Mouse (Mus musculus) midbrain, postnatal 0 days (tissue): ENCODE data around the gene Cux1. TPM values are rescaled to one million over a fixed set of nuclear protein-coding genes. Genes with fewer than 3 reads are reported as not detected.
"Not testable (repeated sequence)": the region's sequence is repeated elsewhere in the genome, so short reads cannot be mapped to it uniquely, and the experiment has no call there.

Experiments used
- ATAC-seq: fragments of 200-750 bp; cut with Nextera tagmentation; 2 replicates; pipeline ENCODE4 v1.8.0; 2017; ENCODE audit warnings: moderate number of reproducible peaks, mild to moderate bottlenecking, moderate TSS enrichment, moderate library complexity; ENCODE audit not compliant: low FRiP score
- DNase-seq: peaks from one replicate; pipeline ENCODE4 v3.0.0-alpha.2; 2015; ENCODE audit warnings: low spot score
- H3K27ac ChIP-seq: fragments of 300-500 bp; sonication (generic); 2 replicates; pipeline ENCODE4 v1.5.1; 2014; ENCODE audit warnings: low read depth, mild to moderate bottlenecking, low read length, mixed read lengths
- H3K27me3 ChIP-seq: fragments of 300-500 bp; sonication (generic); 2 replicates; pipeline ENCODE4 v1.6.1; 2014; ENCODE audit warnings: low read length, control low read depth, mixed read lengths; ENCODE audit not compliant: insufficient read depth
- H3K36me3 ChIP-seq: fragments of 300-500 bp; sonication (generic); 2 replicates; pipeline ENCODE4 v1.6.1; 2014; ENCODE audit warnings: low read length, control low read depth, mixed read lengths; ENCODE audit not compliant: insufficient read depth
- H3K4me1 ChIP-seq: fragments of 300-500 bp; sonication (generic); 2 replicates; pipeline ENCODE4 v1.6.1; 2014; ENCODE audit warnings: mild to moderate bottlenecking, control low read depth, antibody characterized with exemption, low read length, mixed read lengths; ENCODE audit not compliant: insufficient read depth
- H3K4me2 ChIP-seq: fragments of 300-500 bp; sonication (generic); 2 replicates; pipeline ENCODE4 v1.6.1; 2014; ENCODE audit warnings: low read depth, mild to moderate bottlenecking, low read length, mixed read lengths; ENCODE audit not compliant: poor library complexity, severe bottlenecking
- H3K4me3 ChIP-seq: fragments of 300-500 bp; sonication (generic); 2 replicates; pipeline ENCODE4 v1.5.1; 2014; ENCODE audit warnings: low read depth, mild to moderate bottlenecking, low read length, moderate library complexity
- H3K9ac ChIP-seq: fragments of 300-500 bp; sonication (generic); replicated peaks from 2 replicates; pipeline ENCODE4 v1.6.1; 2014; ENCODE audit warnings: mild to moderate bottlenecking, low read length, moderate library complexity, mixed read lengths; ENCODE audit not compliant: poor library complexity, severe bottlenecking
- H3K9me3 ChIP-seq: fragments of 300-500 bp; sonication (generic); 2 replicates; pipeline ENCODE4 v1.6.1; 2016; ENCODE audit warnings: low read length, control low read depth
- CTCF ChIP-seq: IDR thresholded peaks from 2 replicates; pipeline ENCODE4 v1.5.1; 2016; ENCODE audit warnings: antibody characterized with exemption, mild to moderate bottlenecking
- WGBS: fragments of 180-500 bp; shearing (Covaris S2); extraction: QIAGEN DNeasy Blood & Tissue Kit; methylation state at CpG from one replicate; pipeline ENCODE4 v1.1.7; 2014; 5-methylcytosine and 5-hydroxymethylcytosine counted together
- polyA plus RNA-seq: library from polyadenylated mRNA; unstranded; fragments of >200 nt; fragmentation: Nextera tagmentation; extraction: Ambion mirVana; gene quantifications from 2 replicates; pipeline ENCODE4 v1.2.1, GENCODE M21; 2015
- total RNA-seq: library from RNA; depleted of rRNA; stranded (reverse); fragments of >200 nt; gene quantifications from 2 replicates; pipeline ENCODE4 v1.2.3, GENCODE M21; 2014

Cux1 gene
- total and polyA plus RNA-seq, 2 experiments from 2014 or later: 97.9 to 133 TPM

- DNase-seq (no peak), ATAC-seq (no peak)
- H3K36me3 ChIP-seq: no peaks in the 10 kb centered on the region
- H3K27ac ChIP-seq: no peak overlapping the region
- 74% methylated on average over 1 of the region's 1 CpGs for WGBS
- 0 out of 2 replicates have a peak, but pooled peaks cover 4% of the 10 kb centered on the region for H3K4me1 ChIP-seq
- H3K27me3 ChIP-seq: no peaks in the 10 kb centered on the region
- no peak overlapping the region for H3K4me2 ChIP-seq
- no peak overlapping the region for H3K9ac ChIP-seq
- no peak for TF ChIP-seq CTCF
- H3K9me3 ChIP-seq: no peaks in the 10 kb centered on the region
- H3K4me3 ChIP-seq: no peak overlapping the region
Measured at GRCm38 (mm10) chr5:136475161-136475560, 92.1 kb downstream of the Cux1 start.

- no peak for ATAC-seq
Measured at GRCm38 (mm10) chr5:136474086-136474485, 93.2 kb downstream of the Cux1 start.

GRCm38 (mm10) chr5:136473337-136473736, 94.0 kb downstream of the Cux1 start:
- ATAC-seq: no peak
- 37% methylated on average over 6 of the region's 6 CpGs for WGBS
- H3K4me1 ChIP-seq: 0 out of 2 replicates have a peak, but pooled peaks cover 4% of the 10 kb centered on the region

More at GRCm38 (mm10) chr5:136474086-136474485, 93.2 kb downstream of the Cux1 start:
- no peak for DNase-seq
- no peak overlapping the region for H3K9ac ChIP-seq
- H3K4me2 ChIP-seq: no peak overlapping the region
- H3K4me1 ChIP-seq: 0 out of 2 replicates have a peak, but pooled peaks cover 4% of the 10 kb centered on the region
- H3K9me3 ChIP-seq: no peaks in the 10 kb centered on the region
- H3K36me3 ChIP-seq: no peaks in the 10 kb centered on the region
- no peak overlapping the region for H3K4me3 ChIP-seq
- TF ChIP-seq CTCF: no peak
- no peaks in the 10 kb centered on the region for H3K27me3 ChIP-seq
- H3K27ac ChIP-seq: no peak overlapping the region
- 83% methylated on average over 3 of the region's 3 CpGs for WGBS

GRCm38 (mm10) chr5:136472846-136473245, 94.4 kb downstream of the Cux1 start:
- no peak overlapping the region for H3K4me2 ChIP-seq
- no peaks in the 10 kb centered on the region for H3K36me3 ChIP-seq
- 56% methylated on average over 6 of the region's 6 CpGs for WGBS
- no peak for ATAC-seq
- no peak for DNase-seq
- no peaks in the 10 kb centered on the region for H3K9me3 ChIP-seq
- H3K27me3 ChIP-seq: no peaks in the 10 kb centered on the region
- TF ChIP-seq CTCF: no peak
- H3K27ac ChIP-seq: no peak overlapping the region
- H3K4me1 ChIP-seq: peaks cover 7% of the 10 kb centered on the region; the same call in 1 of the 2 replicates
- H3K4me3 ChIP-seq: no peak overlapping the region
- H3K9ac ChIP-seq: no peak overlapping the region

More at GRCm38 (mm10) chr5:136473337-136473736, 94.0 kb downstream of the Cux1 start:
- Histone ChIP-seq H3K27ac (no peak overlapping the region), H3K9me3 (no peaks in the 10 kb centered on the region), H3K27me3 (no peaks in the 10 kb centered on the region), H3K9ac (no peak overlapping the region), H3K36me3 (no peaks in the 10 kb centered on the region), H3K4me3 (no peak overlapping the region), H3K4me2 (no peak overlapping the region)
- DNase-seq: no peak
- no peak for TF ChIP-seq CTCF

GRCm38 (mm10) chr5:136470985-136471735, 96.1 kb downstream of the Cux1 start:
- ATAC-seq, H3K9ac ChIP-seq, H3K27ac ChIP-seq, H3K27me3 ChIP-seq, H3K36me3 ChIP-seq, H3K4me2 ChIP-seq, H3K4me3 ChIP-seq, H3K9me3 ChIP-seq, DNase-seq: not testable (repeated sequence)
- 56% methylated on average over 2 of the region's 2 CpGs for WGBS
- H3K4me1 ChIP-seq: peaks cover 10% of the 10 kb centered on the region; the same call in 1 of the 2 replicates

GRCm38 (mm10) chr5:136469301-136469700, 98.0 kb downstream of the Cux1 start:
- no peak for ATAC-seq
- Histone ChIP-seq H3K4me1 (peaks cover 12% of the 10 kb centered on the region; the same call in 1 of the 2 replicates), H3K27ac (no peak overlapping the region), H3K4me3 (no peak overlapping the region), H3K36me3 (no peaks in the 10 kb centered on the region), H3K9me3 (no peaks in the 10 kb centered on the region), H3K4me2 (no peak overlapping the region), H3K9ac (no peak overlapping the region), H3K27me3 (no peaks in the 10 kb centered on the region)
- 73% methylated on average over 1 of the region's 1 CpGs for WGBS
- no peak for DNase-seq
- TF ChIP-seq CTCF: no peak
